ENCODE assay signal across 9 mouse cellular contexts in the genomic region with DNA sequence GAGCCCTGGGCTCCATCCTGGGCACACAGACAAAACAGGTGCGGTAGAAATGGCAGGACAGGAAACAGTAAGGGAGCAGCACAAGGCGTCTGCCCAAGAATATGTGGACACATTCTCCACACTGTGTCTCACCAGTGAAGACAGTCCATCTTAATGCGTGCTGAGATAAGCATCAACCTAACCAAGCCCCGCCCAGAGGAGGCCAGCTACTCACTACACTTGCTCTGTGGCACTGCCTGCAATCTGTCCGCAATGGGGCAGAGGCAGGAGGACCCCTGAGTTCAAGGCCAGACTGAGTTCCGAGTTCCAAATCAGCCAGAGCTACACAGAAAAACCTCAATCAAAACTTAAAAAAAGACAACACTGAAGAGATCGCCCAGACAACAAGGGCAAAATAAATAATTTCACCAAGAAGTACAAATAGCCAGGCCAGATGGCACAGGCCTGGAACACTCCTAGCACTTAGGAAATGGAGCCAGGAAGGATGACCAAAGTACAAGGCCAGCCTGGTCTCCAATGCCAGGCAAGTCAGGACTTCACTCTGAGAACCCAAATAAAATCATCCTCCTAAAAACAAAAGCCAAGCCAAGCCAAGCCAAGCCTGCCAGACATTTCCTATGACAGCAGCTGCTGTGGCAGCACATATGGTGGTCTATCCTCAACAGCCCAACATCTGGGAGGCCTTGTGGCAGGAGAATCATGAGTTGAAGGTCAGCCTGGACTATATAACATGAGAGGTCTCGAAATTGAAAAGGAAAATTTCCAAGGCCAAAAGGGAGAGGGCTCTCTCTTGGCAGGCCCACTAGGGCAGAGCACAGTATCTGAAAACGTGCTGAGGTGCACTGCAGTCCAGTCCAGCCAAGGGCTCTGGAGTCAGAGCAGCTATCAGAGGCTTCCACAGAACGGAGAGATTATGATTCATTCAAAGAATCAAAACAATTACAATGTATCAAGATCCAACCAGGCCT. TPM values are rescaled to one million over a fixed set of nuclear protein-coding genes. Genes with fewer than 3 reads are reported as not detected.
DNase-seq lines count a peak whose midpoint lies in the region; ATAC-seq and TF ChIP-seq lines count a peak whose summit lies in the region.
"Had no signal": no experiment of that assay in that cellular context is flagged by ENCODE, and none has a peak within 500 bp of the region (broad histone marks: within the 10 kb centered on the region; RNA-seq: fewer than 3 reads in every experiment).

No protein-coding gene starts in this region.

- no peaks in the 10 kb centered on the region for H3K9me3 ChIP-seq in heart, embryonic 16.5 days (replicated peaks; ENCODE audit: control insufficient read depth, low read length)
- no peaks in the 10 kb centered on the region for H3K9me3 ChIP-seq in hindbrain, postnatal 0 days (ENCODE audit: low read length)

- H3K36me3 ChIP-seq in heart, embryonic 16.5 days (ENCODE audit: control insufficient read depth, insufficient read depth): no peaks in the 10 kb centered on the region
- H3K36me3 ChIP-seq in hindbrain, postnatal 0 days (ENCODE audit: insufficient read depth, low read length): no peaks in the 10 kb centered on the region

- peaks cover 33% of the 10 kb centered on the region for H3K4me1 ChIP-seq in heart, embryonic 16.5 days (ENCODE audit: control insufficient read depth, insufficient read depth, low read length)
- peaks cover 32% of the 10 kb centered on the region for H3K4me1 ChIP-seq in brown adipose tissue, adult 24 weeks (ENCODE audit: control insufficient read depth, insufficient read depth, insufficient read length, low read length)
- no peaks in the 10 kb centered on the region for H3K4me1 ChIP-seq in hindbrain, postnatal 0 days (ENCODE audit: insufficient read depth, low read length)

- H3K27me3 ChIP-seq in heart, embryonic 16.5 days (ENCODE audit: control insufficient read depth, insufficient read depth, low read length): no peaks in the 10 kb centered on the region
- H3K27me3 ChIP-seq in hindbrain, postnatal 0 days (ENCODE audit: insufficient read depth, low read length): no peaks in the 10 kb centered on the region

- peak overlapping the region; percentile 37 for H3K27ac ChIP-seq in heart, embryonic 16.5 days (ENCODE audit: low read length)
- H3K27ac ChIP-seq in brown adipose tissue, adult 24 weeks (replicated peaks; ENCODE audit: low read depth, low read length): peak overlapping the region; percentile 43; the same call in 1 of the 2 replicates
- no peak overlapping the region for H3K27ac ChIP-seq in hindbrain, postnatal 0 days
- H3K27ac ChIP-seq: liver, embryonic 14.5 days had no signal

- no peak for DNase-seq in heart, postnatal 36 days
- DNase-seq in ovary, adult 18-20 months (ENCODE audit: low spot score): peak; percentile 64
- DNase-seq in ovary, postnatal 14 days (ENCODE audit: low spot score): no peak
- no peak for DNase-seq in hindbrain, postnatal 0 days (ENCODE audit: low spot score)
- no peak for DNase-seq in layer of hippocampus, postnatal 36 days

- no peak overlapping the region for H3K4me3 ChIP-seq in heart, embryonic 16.5 days (ENCODE audit: low read length)
- no peak overlapping the region for H3K4me3 ChIP-seq in brown adipose tissue, adult 24 weeks (ENCODE audit: insufficient read depth, low read depth, low read length)
- no peak overlapping the region for H3K4me3 ChIP-seq in hindbrain, postnatal 0 days (ENCODE audit: low read length)

- intact Hi-C loops in heart, postnatal 36 days (cut with DNase I): no loop called here

- H3K4me2 ChIP-seq in heart, embryonic 16.5 days (ENCODE audit: low read depth, low read length): no peak overlapping the region
- no peak overlapping the region for H3K4me2 ChIP-seq in hindbrain, postnatal 0 days (ENCODE audit: low read depth, low read length)

- H3K9ac ChIP-seq in heart, embryonic 16.5 days (ENCODE audit: low read length): no peak overlapping the region
- H3K9ac ChIP-seq in hindbrain, postnatal 0 days (replicated peaks; ENCODE audit: low read length): no peak overlapping the region
- H3K9ac ChIP-seq: liver, embryonic 14.5 days had no signal

- peak; percentile 55 for ATAC-seq in heart, embryonic 16.5 days (replicated peaks; ENCODE audit: extremely low read depth, insufficient read depth, low FRiP score)
- ATAC-seq in megakaryocyte progenitor cell, adult 5-6 weeks (replicated peaks; ENCODE audit: poor library complexity): peak; percentile 54
- no peak for ATAC-seq in hindbrain, postnatal 0 days

- 63% methylated on average over 10 of the region's 10 CpGs for WGBS in heart, embryonic 16.5 days
- 83% methylated on average over 10 of the region's 10 CpGs for whole genome bisulfite sequencing in hindbrain, postnatal 0 days

- no peak for TF ChIP-seq CTCF in hindbrain, postnatal 0 days (IDR thresholded peaks at IDR 0.05; ENCODE audit: low read depth)

RNA-seq across cellular contexts. Expression of a gene that starts 15.4 kb away (rescaled TPM):
- 15.4 and 16.0 TPM in 2 replicates for polyA plus RNA-seq in heart, embryonic 16.5 days (2015; fragmentation: Nextera tagmentation; extraction: Ambion mirVana)
- 100 to 1,000 TPM; 135 to 140 TPM for total RNA-seq in heart, postnatal 36 days (2021)
- polyA plus RNA-seq in brown adipose tissue, adult 24 weeks (2012; ENCODE audit: insufficient read depth, insufficient read length, missing spikeins): 62.2 and 89.1 TPM in 2 replicates
- 27.6 and 32.4 TPM in 2 replicates for total RNA-seq in megakaryocyte progenitor cell, adult 5-6 weeks (2015)
- 46.4 and 57.5 TPM in 2 replicates for total RNA-seq in megakaryocyte progenitor cell, adult 5-6 weeks (2017)
- 73.4 and 89.6 TPM in 2 replicates for total RNA-seq in hindbrain, postnatal 0 days (2014; rRNA removed)
- polyA plus RNA-seq in hindbrain, postnatal 0 days (2015; fragmentation: Nextera tagmentation; extraction: Ambion mirVana): 10.3 and 10.5 TPM in 2 replicates
- total RNA-seq in layer of hippocampus, postnatal 36 days (2021): 100 to 1,000 TPM; 191 to 194 TPM

RNA-seq across cellular contexts. Expression of a gene that starts 32.9 kb away (rescaled TPM):
- 186 and 189 TPM in 2 replicates for polyA plus RNA-seq in heart, embryonic 16.5 days (2015; fragmentation: Nextera tagmentation; extraction: Ambion mirVana)
- total RNA-seq in heart, postnatal 36 days (2021): 10 to 100 TPM; 56.8 to 57.4 TPM
- 50.9 and 79.9 TPM in 2 replicates for polyA plus RNA-seq in brown adipose tissue, adult 24 weeks (2012; ENCODE audit: insufficient read depth, insufficient read length, missing spikeins)
- total RNA-seq in megakaryocyte progenitor cell, adult 5-6 weeks (2015): 147 and 154 TPM in 2 replicates
- total RNA-seq in megakaryocyte progenitor cell, adult 5-6 weeks (2017): 128 and 132 TPM in 2 replicates
- total RNA-seq in hindbrain, postnatal 0 days (2014; rRNA removed): 124 and 146 TPM in 2 replicates
- polyA plus RNA-seq in hindbrain, postnatal 0 days (2015; fragmentation: Nextera tagmentation; extraction: Ambion mirVana): 235 TPM in 2 replicates
- total RNA-seq in layer of hippocampus, postnatal 36 days (2021): 10 to 100 TPM; 49.7 to 51.5 TPM

RNA-seq across cellular contexts. Expression of a gene that starts 51.2 kb away (rescaled TPM):
- 2.4 and 3.0 TPM in 2 replicates for polyA plus RNA-seq in heart, embryonic 16.5 days (2015; fragmentation: Nextera tagmentation; extraction: Ambion mirVana)
- total RNA-seq in heart, postnatal 36 days (2021): 10 to 100 TPM; 17.1 to 17.9 TPM
- polyA plus RNA-seq in brown adipose tissue, adult 24 weeks (2012; ENCODE audit: insufficient read depth, insufficient read length, missing spikeins): 6.1 and 11.2 TPM in 2 replicates
- total RNA-seq in megakaryocyte progenitor cell, adult 5-6 weeks (2015): 6.0 and 8.1 TPM in 2 replicates
- total RNA-seq in megakaryocyte progenitor cell, adult 5-6 weeks (2017): 8.4 and 9.3 TPM in 2 replicates
- total RNA-seq in hindbrain, postnatal 0 days (2014; rRNA removed): 18.1 and 19.9 TPM in 2 replicates
- polyA plus RNA-seq in hindbrain, postnatal 0 days (2015; fragmentation: Nextera tagmentation; extraction: Ambion mirVana): 3.4 and 3.6 TPM in 2 replicates
- 10 to 100 TPM; 14.5 to 16.9 TPM for total RNA-seq in layer of hippocampus, postnatal 36 days (2021)
